ENCODE assay signal across 9 mouse cellular contexts in genomic region chr2:155629231-155629661, GRCm38 (mm10). TPM values are rescaled to one million over a fixed set of nuclear protein-coding genes. Genes with fewer than 3 reads are reported as not detected.
DNase-seq lines count a peak whose midpoint lies in the region; ATAC-seq lines count a peak whose summit lies in the region.
"Had no signal": no experiment of that assay in that cellular context is flagged by ENCODE, and none has a peak within 500 bp of the region (broad histone marks: within the 10 kb centered on the region; RNA-seq: fewer than 3 reads in every experiment).

No protein-coding gene starts in this region.

- H3K27me3 ChIP-seq in heart, embryonic 11.5 days (ENCODE audit: control insufficient read depth, insufficient read depth, low read length), result peaks cover 68% of the 10 kb centered on the region
- peaks cover 99% of the 10 kb centered on the region for H3K27me3 ChIP-seq in embryonic facial prominence, embryonic 10.5 days (replicated peaks; ENCODE audit: low read depth, poor library complexity, severe bottlenecking)
- H3K27me3 ChIP-seq in hindbrain, embryonic 15.5 days, result peaks cover 45% of the 10 kb centered on the region
- peaks cover 83% of the 10 kb centered on the region for H3K27me3 ChIP-seq in limb, embryonic 15.5 days
- peaks cover 76% of the 10 kb centered on the region for H3K27me3 ChIP-seq in neural tube, embryonic 13.5 days

- H3K9me3 ChIP-seq in heart, embryonic 11.5 days (replicated peaks; ENCODE audit: control insufficient read depth, low read length), result no peaks in the 10 kb centered on the region
- no peaks in the 10 kb centered on the region for H3K9me3 ChIP-seq in embryonic facial prominence, embryonic 10.5 days
- H3K9me3 ChIP-seq in hindbrain, embryonic 15.5 days, result no peaks in the 10 kb centered on the region
- H3K9me3 ChIP-seq in limb, embryonic 15.5 days, result no peaks in the 10 kb centered on the region
- H3K9me3 ChIP-seq in neural tube, embryonic 13.5 days, result no peaks in the 10 kb centered on the region

- H3K27ac ChIP-seq in heart, embryonic 11.5 days (ENCODE audit: low read depth, low read length), result no peak overlapping the region
- no peak overlapping the region; the same call in 1 of the 2 replicates for H3K27ac ChIP-seq in embryonic facial prominence, embryonic 10.5 days (replicated peaks)
- peak overlapping the region; percentile 65 for H3K27ac ChIP-seq in hindbrain, embryonic 15.5 days (replicated peaks)
- H3K27ac ChIP-seq in limb, embryonic 15.5 days, result no peak overlapping the region
- no peak overlapping the region for H3K27ac ChIP-seq in neural tube, embryonic 13.5 days (replicated peaks)
- H3K27ac ChIP-seq: macrophage had no signal

- no peak for DNase-seq in heart, postnatal 25 days (ENCODE audit: low spot score)
- DNase-seq in adrenal gland, postnatal 10 days, result peak; percentile 62
- peak; percentile 68 for DNase-seq in embryonic facial prominence, embryonic 10.5 days (ENCODE audit: low spot score)

- peak overlapping the region; percentile 58 for H3K4me2 ChIP-seq in heart, embryonic 11.5 days
- H3K4me2 ChIP-seq in hindbrain, embryonic 15.5 days, result peak overlapping the region; percentile 79
- H3K4me2 ChIP-seq in limb, embryonic 15.5 days, result peak overlapping the region; percentile 78
- H3K4me2 ChIP-seq in neural tube, embryonic 13.5 days, result peak overlapping the region; percentile 66

- H3K9ac ChIP-seq in heart, embryonic 11.5 days (ENCODE audit: low read depth, low read length), result 0 out of 2 replicates have a peak overlapping the region, but pooled peaks have one; percentile 1
- peak overlapping the region; percentile 49 for H3K9ac ChIP-seq in hindbrain, embryonic 15.5 days
- 0 out of 2 replicates have a peak overlapping the region, but pooled peaks have one; percentile 4 for H3K9ac ChIP-seq in limb, embryonic 15.5 days
- H3K9ac ChIP-seq in neural tube, embryonic 13.5 days, result peak overlapping the region; percentile 65

- WGBS in heart, embryonic 11.5 days (ENCODE audit: insufficient replicate concordance), result 10% methylated on average over 35 of the region's 35 CpGs
- WGBS in embryonic facial prominence, embryonic 10.5 days, result under 1% methylated on average over 35 of the region's 35 CpGs
- 1% methylated on average over 35 of the region's 35 CpGs for WGBS in hindbrain, embryonic 15.5 days
- WGBS in limb, embryonic 15.5 days, result 3% methylated on average over 33 of the region's 35 CpGs
- WGBS in neural tube, embryonic 13.5 days, result under 1% methylated on average over 35 of the region's 35 CpGs

- intact Hi-C loops in heart, postnatal 25 days (cut with DNase I), result no loop called here

- peaks cover 31% of the 10 kb centered on the region for H3K36me3 ChIP-seq in heart, embryonic 11.5 days (ENCODE audit: control insufficient read depth, insufficient read depth, low read length)
- H3K36me3 ChIP-seq in embryonic facial prominence, embryonic 10.5 days (replicated peaks), result peaks cover 41% of the 10 kb centered on the region
- H3K36me3 ChIP-seq in hindbrain, embryonic 15.5 days, result peaks cover 22% of the 10 kb centered on the region
- H3K36me3 ChIP-seq in limb, embryonic 15.5 days, result peaks cover 31% of the 10 kb centered on the region
- peaks cover 37% of the 10 kb centered on the region for H3K36me3 ChIP-seq in neural tube, embryonic 13.5 days

- H3K4me1 ChIP-seq in heart, embryonic 11.5 days (ENCODE audit: control insufficient read depth, insufficient read depth, low read length), result peaks cover 27% of the 10 kb centered on the region
- H3K4me1 ChIP-seq in embryonic facial prominence, embryonic 10.5 days, result peaks cover 46% of the 10 kb centered on the region
- peaks cover 30% of the 10 kb centered on the region for H3K4me1 ChIP-seq in hindbrain, embryonic 15.5 days (replicated peaks)
- peaks cover 21% of the 10 kb centered on the region for H3K4me1 ChIP-seq in limb, embryonic 15.5 days
- H3K4me1 ChIP-seq in neural tube, embryonic 13.5 days (replicated peaks), result peaks cover 36% of the 10 kb centered on the region

- peak overlapping the region; percentile 15; the same call in 1 of the 2 replicates for H3K4me3 ChIP-seq in heart, embryonic 11.5 days (ENCODE audit: low read depth, low read length)
- peak overlapping the region; percentile 55 for H3K4me3 ChIP-seq in embryonic facial prominence, embryonic 10.5 days
- H3K4me3 ChIP-seq in hindbrain, embryonic 15.5 days, result peak overlapping the region; percentile 39
- peak overlapping the region; percentile 38 for H3K4me3 ChIP-seq in limb, embryonic 15.5 days
- peak overlapping the region; percentile 34 for H3K4me3 ChIP-seq in neural tube, embryonic 13.5 days

- ATAC-seq in heart, embryonic 11.5 days (replicated peaks; ENCODE audit: insufficient number of reproducible peaks, low FRiP score, low TSS enrichment), result no peak; the same call in 1 of the 2 replicates
- ATAC-seq in hindbrain, embryonic 15.5 days (ENCODE audit: low FRiP score, low read depth), result peak; percentile 46
- no peak; the same call in 1 of the 2 replicates for ATAC-seq in limb, embryonic 15.5 days (ENCODE audit: insufficient number of reproducible peaks, low FRiP score, low TSS enrichment, low read depth)
- peak; percentile 49; the same call in 1 of the 2 replicates for ATAC-seq in neural tube, embryonic 13.5 days (ENCODE audit: low read depth)
- ATAC-seq in activated CD4-positive, CD25-positive, alpha-beta regulatory T cell, adult 4 months, result no peak

RNA-seq across cellular contexts. Expression of gene Myh7b, which starts 18.2 kb away (rescaled TPM):
- polyA plus RNA-seq in heart, embryonic 11.5 days (2014; fragmentation: Nextera tagmentation; extraction: Ambion mirVana), result 13.0 and 13.6 TPM in 2 replicates
- total RNA-seq in heart, postnatal 25 days (2021), result 10 to 100 TPM; 35.4 to 36.0 TPM
- total RNA-seq in adrenal gland, postnatal 10 days (2021), result 1 to 10 TPM in 1 of 2 experiments, under 1 TPM in 1; 0.33 to 1.1 TPM
- 0.75 and 0.77 TPM in 2 replicates for polyA plus RNA-seq in embryonic facial prominence, embryonic 10.5 days (2016; fragmentation: Nextera tagmentation; extraction: Ambion mirVana)
- polyA plus RNA-seq in hindbrain, embryonic 15.5 days (2015; fragmentation: Nextera tagmentation; extraction: Ambion mirVana), result 1.4 and 1.6 TPM in 2 replicates
- polyA plus RNA-seq in limb, embryonic 15.5 days (2015; fragmentation: Nextera tagmentation; extraction: Ambion mirVana), result 2.5 and 4.9 TPM in 2 replicates
- 0.50 and 0.90 TPM in 2 replicates for polyA plus RNA-seq in neural tube, embryonic 13.5 days (2015; fragmentation: Nextera tagmentation; extraction: Ambion mirVana)
- not detected for polyA plus RNA-seq in activated CD4-positive, CD25-positive, alpha-beta regulatory T cell, adult 4 months (2017; shearing (Covaris generic))
- polyA plus RNA-seq: macrophage had no signal

RNA-seq across cellular contexts. Expression of gene Gss, which starts 36.6 kb away (rescaled TPM):
- polyA plus RNA-seq in heart, embryonic 11.5 days (2014; fragmentation: Nextera tagmentation; extraction: Ambion mirVana), result 21.4 and 23.6 TPM in 2 replicates
- 10 to 100 TPM; 13.4 to 13.9 TPM for total RNA-seq in heart, postnatal 25 days (2021)
- total RNA-seq in adrenal gland, postnatal 10 days (2021), result 10 to 100 TPM; 41.4 to 48.1 TPM
- 20.2 and 22.9 TPM in 2 replicates for polyA plus RNA-seq in embryonic facial prominence, embryonic 10.5 days (2016; fragmentation: Nextera tagmentation; extraction: Ambion mirVana)
- polyA plus RNA-seq in hindbrain, embryonic 15.5 days (2015; fragmentation: Nextera tagmentation; extraction: Ambion mirVana), result 14.9 and 15.3 TPM in 2 replicates
- 26.7 and 28.3 TPM in 2 replicates for polyA plus RNA-seq in limb, embryonic 15.5 days (2015; fragmentation: Nextera tagmentation; extraction: Ambion mirVana)
- polyA plus RNA-seq in neural tube, embryonic 13.5 days (2015; fragmentation: Nextera tagmentation; extraction: Ambion mirVana), result 15.4 and 15.8 TPM in 2 replicates
- polyA plus RNA-seq in activated CD4-positive, CD25-positive, alpha-beta regulatory T cell, adult 4 months (2017; shearing (Covaris generic)), result 10 to 100 TPM; 13.8 to 15.7 TPM

Comparison
In these comparisons a context has a peak if more than half of its experiments do, and no peak if none do; other contexts are left out.
1. ATAC-seq: peak in hindbrain, embryonic 15.5 days (single experiment) and neural tube, embryonic 13.5 days (single experiment); none in heart, embryonic 11.5 days (single experiment), limb, embryonic 15.5 days (single experiment) and activated CD4-positive, CD25-positive, alpha-beta regulatory T cell, adult 4 months (single experiment).
2. H3K9ac ChIP-seq: peak in every context shown above with its lines; median percentile 65 in neural tube, embryonic 13.5 days; 49 in hindbrain, embryonic 15.5 days; 4 in limb, embryonic 15.5 days; 1 in heart, embryonic 11.5 days.
3. Peak in every context shown above with its lines, with median percentiles within 50 percentile points of each other: H3K4me2 ChIP-seq and H3K4me3 ChIP-seq.